Mouse (Mus musculus) heart, embryonic 15.5 days (tissue): ENCODE results near the gene Fam118b. TPM values are rescaled to one million over a fixed set of nuclear protein-coding genes. Genes with fewer than 3 reads are reported as not detected.

ENCODE experiments used
- ATAC-seq: fragments of 200-750 bp; cut with Nextera tagmentation; replicated peaks from 2 replicates; pipeline ENCODE4 v1.8.0; 2017; ENCODE audit warnings: low read depth, moderate TSS enrichment; ENCODE audit not compliant: insufficient number of reproducible peaks, insufficient read depth, low FRiP score
- H3K27ac ChIP-seq: fragments of 300-500 bp; sonication (generic); 2 replicates; pipeline ENCODE4 v1.5.1; 2015; ENCODE audit warnings: mild to moderate bottlenecking, inconsistent platforms
- H3K27me3 ChIP-seq: fragments of 300-500 bp; sonication (generic); 2 replicates; pipeline ENCODE4 v1.6.1; 2015; ENCODE audit warnings: inconsistent platforms
- H3K36me3 ChIP-seq: fragments of 300-500 bp; sonication (generic); 2 replicates; pipeline ENCODE4 v1.6.1; 2015; ENCODE audit warnings: mild to moderate bottlenecking, inconsistent platforms
- H3K4me1 ChIP-seq: fragments of 300-500 bp; sonication (generic); replicated peaks from 2 replicates; pipeline ENCODE4 v1.6.1; 2015; ENCODE audit warnings: inconsistent platforms
- H3K4me2 ChIP-seq: fragments of 300-500 bp; sonication (generic); 2 replicates; pipeline ENCODE4 v1.6.1; 2015; ENCODE audit warnings: inconsistent platforms, mild to moderate bottlenecking, moderate library complexity
- H3K4me3 ChIP-seq: fragments of 300-500 bp; sonication (generic); 2 replicates; pipeline ENCODE4 v1.5.1; 2015; ENCODE audit warnings: mild to moderate bottlenecking, inconsistent platforms
- H3K9ac ChIP-seq: fragments of 300-500 bp; sonication (generic); 2 replicates; pipeline ENCODE4 v1.6.1; 2015; ENCODE audit warnings: mild to moderate bottlenecking, inconsistent platforms
- H3K9me3 ChIP-seq: fragments of 300-500 bp; sonication (generic); replicated peaks from 2 replicates; pipeline ENCODE4 v1.6.1; 2016; ENCODE audit warnings: inconsistent platforms
- WGBS: fragments of 180-500 bp; shearing (Covaris S2); methylation state at CpG from one replicate; pipeline ENCODE4 v1.1.7; 2015; ENCODE audit warnings: mixed read lengths; 5-methylcytosine and 5-hydroxymethylcytosine counted together
- polyA plus RNA-seq: library from polyadenylated mRNA; unstranded; fragments of >200 nt; fragmentation: Nextera tagmentation; extraction: Ambion mirVana; gene quantifications from 2 replicates; pipeline ENCODE4 v1.2.1, GENCODE M21; 2015

The Fam118b gene
- polyA plus RNA-seq, 1 experiment from 2014 or later: 23.2 TPM

DNA sequence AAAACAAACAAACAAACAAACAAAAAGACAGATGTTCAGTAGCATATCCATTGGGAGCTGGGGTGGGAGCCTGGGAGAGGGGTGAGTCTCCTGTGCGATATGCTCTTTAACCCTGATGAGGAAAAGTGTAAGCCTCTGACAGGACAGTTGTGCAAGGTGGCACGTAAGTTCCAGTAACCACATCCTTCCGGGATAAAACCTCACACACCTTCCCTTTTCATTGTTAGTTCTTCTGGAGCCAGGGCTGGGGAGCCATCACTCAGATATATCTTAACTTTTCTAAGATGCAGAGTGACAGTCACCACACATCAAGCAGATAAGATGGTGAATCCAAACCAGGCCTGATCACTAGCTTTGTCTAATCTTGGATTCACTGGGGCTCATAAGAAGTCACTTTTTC is 73.6 kb downstream of the Fam118b start:
- Histone ChIP-seq H3K9ac (no peak overlapping the region), H3K27me3 (no peaks in the 10 kb centered on the region), H3K4me3 (no peak overlapping the region), H3K4me1 (0 out of 2 replicates have a peak, but pooled peaks cover 2% of the 10 kb centered on the region), H3K27ac (no peak overlapping the region), H3K4me2 (no peak overlapping the region), H3K36me3 (no peaks in the 10 kb centered on the region; the same call in 1 of the 2 replicates), H3K9me3 (no peaks in the 10 kb centered on the region)
- no peak for ATAC-seq
- 88% methylated on average over 3 of the region's 3 CpGs for WGBS

DNA sequence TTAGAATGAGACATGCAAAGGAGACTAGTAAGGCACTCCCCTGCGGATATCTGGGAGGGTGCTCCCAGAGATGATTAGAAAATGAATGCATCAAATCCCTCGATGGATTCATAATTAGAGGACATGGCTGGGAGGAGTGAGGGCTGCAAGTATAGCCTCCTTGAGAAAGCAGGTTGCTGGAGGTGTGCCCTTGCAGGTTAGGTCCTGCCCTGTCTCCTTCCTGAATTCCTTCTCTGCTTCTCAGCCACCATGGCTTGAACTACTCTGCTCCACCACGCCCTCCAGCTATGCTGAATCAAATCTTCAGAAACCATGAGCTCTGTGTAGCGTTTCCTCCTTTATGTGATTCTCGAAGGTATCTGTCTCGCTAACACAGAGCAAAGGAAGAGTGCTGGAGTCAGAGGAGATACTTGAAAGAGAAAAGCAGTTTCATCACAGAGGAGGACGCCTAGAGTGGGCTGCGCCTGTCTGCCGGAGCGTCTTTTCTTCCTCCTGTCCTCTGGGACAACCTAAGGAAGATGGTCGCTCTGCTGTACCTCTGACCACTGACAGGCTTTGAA is 74.5 kb downstream of the Fam118b start:
- ATAC-seq: no peak
- H3K36me3 ChIP-seq: no peaks in the 10 kb centered on the region; the same call in 1 of the 2 replicates
- no peak overlapping the region for H3K27ac ChIP-seq
- no peak overlapping the region for H3K4me3 ChIP-seq
- WGBS: 75% methylated on average over 11 of the region's 11 CpGs
- H3K27me3 ChIP-seq: no peaks in the 10 kb centered on the region
- H3K9ac ChIP-seq: no peak overlapping the region
- no peaks in the 10 kb centered on the region for H3K9me3 ChIP-seq
- H3K4me1 ChIP-seq: 0 out of 2 replicates have a peak, but pooled peaks cover 5% of the 10 kb centered on the region
- no peak overlapping the region for H3K4me2 ChIP-seq

DNA sequence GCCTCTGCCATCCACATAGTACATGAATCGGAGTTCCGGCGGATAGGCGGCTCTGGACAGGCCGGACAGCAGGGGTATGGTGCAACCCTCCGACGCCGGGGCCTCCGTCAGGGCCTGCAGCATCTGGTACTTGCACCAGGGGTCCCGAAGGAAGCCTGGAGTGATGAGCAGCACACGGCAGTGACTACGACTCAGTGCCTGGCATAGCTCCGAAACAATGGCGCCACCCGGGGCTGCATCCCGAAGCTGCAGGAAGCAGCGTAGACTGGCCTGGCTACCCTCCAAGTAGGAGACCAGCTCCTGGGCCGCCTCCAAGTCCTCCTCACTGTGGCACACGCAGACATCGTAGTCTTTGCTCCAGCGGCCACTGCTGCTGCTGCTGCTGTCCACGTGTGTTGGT is 78.9 kb downstream of the Fam118b start:
- Histone ChIP-seq H3K27ac (no peak overlapping the region), H3K4me2 (no peak overlapping the region; the same call in 1 of the 2 replicates), H3K9ac (no peak overlapping the region), H3K4me1 (0 out of 2 replicates have a peak, but pooled peaks cover 5% of the 10 kb centered on the region), H3K9me3 (no peaks in the 10 kb centered on the region), H3K4me3 (no peak overlapping the region), H3K36me3 (peaks cover 6% of the 10 kb centered on the region), H3K27me3 (no peaks in the 10 kb centered on the region)
- peak; percentile 50 for ATAC-seq
- 70% methylated on average over 22 of the region's 22 CpGs for WGBS

DNA sequence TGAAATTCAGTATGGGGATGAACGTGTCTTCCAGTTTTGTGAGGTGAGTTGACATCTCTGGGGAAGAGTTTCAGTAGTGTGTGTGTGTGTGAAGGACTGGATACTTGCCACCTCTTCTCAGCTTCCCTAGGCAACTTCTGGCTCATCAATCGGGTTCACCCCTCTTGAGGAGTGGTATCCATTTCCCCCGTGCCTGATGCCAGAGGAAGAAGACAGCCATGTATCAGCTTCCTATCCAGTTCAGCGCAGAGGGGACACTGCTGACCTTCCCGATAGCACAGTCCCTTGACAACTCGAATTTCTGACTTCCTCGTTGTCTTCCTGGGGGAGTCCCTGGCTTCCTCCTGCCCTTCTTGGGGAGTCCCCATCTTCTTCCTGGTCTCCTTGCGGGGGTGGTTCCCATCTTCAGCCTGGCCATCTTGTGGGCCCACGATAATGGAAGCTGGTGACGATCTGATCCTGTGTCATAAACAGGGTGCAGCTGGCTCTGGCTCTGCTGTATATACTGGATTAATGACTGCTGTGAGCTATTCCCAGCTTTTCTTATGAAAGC is 80.2 kb downstream of the Fam118b start:
- H3K4me3 ChIP-seq: no peak overlapping the region
- no peak for ATAC-seq
- no peaks in the 10 kb centered on the region for H3K27me3 ChIP-seq
- no peaks in the 10 kb centered on the region for H3K9me3 ChIP-seq
- H3K9ac ChIP-seq: no peak overlapping the region
- 81% methylated on average over 10 of the region's 10 CpGs for WGBS
- H3K4me1 ChIP-seq: 0 out of 2 replicates have a peak, but pooled peaks cover 5% of the 10 kb centered on the region
- no peak overlapping the region for H3K27ac ChIP-seq
- no peak overlapping the region for H3K4me2 ChIP-seq
- peaks cover 6% of the 10 kb centered on the region for H3K36me3 ChIP-seq

DNA sequence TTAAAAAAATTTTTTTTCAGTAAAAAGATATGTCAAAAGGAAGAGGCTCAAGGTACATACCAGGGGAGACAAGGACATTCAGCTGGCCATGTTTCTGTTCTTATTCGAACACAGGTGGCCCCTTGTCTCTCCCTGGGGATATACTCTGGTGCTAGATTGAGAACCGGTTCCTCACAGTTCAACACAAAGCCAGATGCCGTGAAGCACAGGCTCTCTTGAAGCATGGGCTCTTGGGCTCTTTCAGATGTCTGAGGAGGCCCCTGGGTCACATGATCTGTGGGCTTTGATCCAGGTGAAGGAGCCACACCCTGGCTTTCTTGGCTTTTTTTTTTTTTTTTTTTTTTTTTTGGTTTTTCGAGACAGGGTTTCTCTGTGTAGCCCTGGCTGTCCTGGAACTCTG is 81.2 kb downstream of the Fam118b start:
- Histone ChIP-seq H3K27me3 (no peaks in the 10 kb centered on the region), H3K9me3 (no peaks in the 10 kb centered on the region), H3K36me3 (peaks cover 6% of the 10 kb centered on the region), H3K9ac (no peak overlapping the region), H3K4me3 (no peak overlapping the region), H3K4me2 (no peak overlapping the region), H3K27ac (no peak overlapping the region), H3K4me1 (0 out of 2 replicates have a peak, but pooled peaks cover 5% of the 10 kb centered on the region)
- 65% methylated on average over 4 of the region's 4 CpGs for WGBS
- no peak for ATAC-seq

DNA sequence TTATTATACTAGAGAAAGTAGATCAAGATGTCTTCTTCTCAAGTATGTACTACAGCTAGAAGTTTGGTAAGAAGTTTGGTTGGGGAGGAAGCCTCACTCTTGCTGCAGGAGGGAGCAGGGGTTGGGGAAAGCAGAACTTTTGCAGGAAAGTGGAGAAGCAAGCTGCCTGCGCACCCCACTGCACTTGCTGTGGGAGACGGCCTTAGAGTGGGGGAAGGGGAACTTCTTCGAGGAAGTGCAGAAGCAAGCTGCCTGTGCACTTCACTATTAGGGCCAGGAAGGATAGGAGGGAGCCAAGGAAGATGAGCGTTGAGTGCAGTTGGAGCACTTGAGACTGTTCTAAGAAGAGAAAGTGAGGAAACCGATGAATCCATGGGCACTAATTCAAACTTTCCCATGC is 84.2 kb downstream of the Fam118b start:
- Histone ChIP-seq H3K36me3 (peaks cover 6% of the 10 kb centered on the region; the same call in 1 of the 2 replicates), H3K9me3 (no peaks in the 10 kb centered on the region), H3K4me2 (no peak overlapping the region), H3K4me3 (no peak overlapping the region), H3K4me1 (no peaks in the 10 kb centered on the region), H3K27me3 (no peaks in the 10 kb centered on the region), H3K27ac (no peak overlapping the region), H3K9ac (no peak overlapping the region)
- WGBS: 60% methylated on average over 5 of the region's 5 CpGs
- no peak for ATAC-seq

DNA sequence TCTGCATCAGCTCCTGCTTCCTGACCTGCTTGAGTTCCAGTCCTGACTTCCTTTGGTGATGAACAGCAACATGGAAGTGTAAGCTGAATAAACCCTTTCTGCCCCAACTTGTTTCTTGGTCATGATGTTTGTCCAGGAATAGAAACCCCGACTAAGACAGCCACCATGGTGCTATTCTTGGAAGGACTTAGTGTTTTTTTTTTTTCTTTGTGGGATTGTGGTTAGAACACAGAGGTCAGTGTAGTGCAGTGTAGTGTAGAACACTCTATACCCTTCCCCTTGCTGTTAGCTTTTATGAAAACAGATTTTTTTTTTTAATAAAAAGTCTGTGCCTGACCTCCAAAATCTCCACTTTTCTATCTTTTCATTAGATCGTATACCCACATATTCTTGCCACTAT is 84.8 kb downstream of the Fam118b start:
- no peak overlapping the region for H3K27ac ChIP-seq
- no peaks in the 10 kb centered on the region for H3K27me3 ChIP-seq
- H3K4me2 ChIP-seq: no peak overlapping the region
- H3K9me3 ChIP-seq: no peaks in the 10 kb centered on the region
- peaks cover 6% of the 10 kb centered on the region; the same call in 1 of the 2 replicates for H3K36me3 ChIP-seq
- no peaks in the 10 kb centered on the region for H3K4me1 ChIP-seq
- H3K4me3 ChIP-seq: no peak overlapping the region
- no peak for ATAC-seq
- H3K9ac ChIP-seq: no peak overlapping the region
- 59% methylated on average over 2 of the region's 2 CpGs for WGBS

DNA sequence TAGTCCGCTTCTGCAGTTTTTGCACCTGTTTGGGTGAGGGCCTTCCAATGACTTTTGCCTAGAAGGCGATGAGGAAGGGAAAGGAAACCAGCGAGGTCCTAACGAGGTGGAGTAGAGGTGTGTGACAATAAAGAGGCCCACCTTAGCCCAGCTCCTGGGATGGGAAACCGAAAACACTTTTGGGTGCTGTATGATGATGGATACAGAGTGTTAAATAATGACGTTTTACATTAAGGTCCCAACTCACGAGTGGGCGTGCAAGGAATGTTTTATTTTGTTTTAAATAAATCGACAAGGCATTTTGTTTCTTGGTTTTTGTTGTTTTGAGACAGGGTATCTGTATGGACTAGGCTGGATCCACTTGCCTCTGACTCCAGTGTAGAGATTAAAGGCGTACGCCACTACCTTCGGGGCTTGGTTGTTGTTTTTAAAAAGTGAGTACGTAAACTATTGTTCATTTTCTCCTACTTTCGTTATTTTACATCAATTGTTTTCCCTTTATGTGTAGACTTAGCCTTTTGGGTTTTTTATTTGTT is 91.4 kb downstream of the Fam118b start:
- Histone ChIP-seq H3K27ac (peak overlapping the region; percentile 96; the same call in 1 of the 2 replicates), H3K36me3 (no peaks in the 10 kb centered on the region), H3K9ac (peak overlapping the region; percentile 74; the same call in 1 of the 2 replicates), H3K27me3 (no peaks in the 10 kb centered on the region), H3K4me3 (peak overlapping the region; percentile 90), H3K4me1 (peaks cover 10% of the 10 kb centered on the region), H3K4me2 (peak overlapping the region; percentile 83), H3K9me3 (no peaks in the 10 kb centered on the region)
- WGBS: 43% methylated on average over 14 of the region's 14 CpGs
- 0 out of 2 replicates have a peak, but pooled peaks have one; percentile 1 for ATAC-seq

DNA sequence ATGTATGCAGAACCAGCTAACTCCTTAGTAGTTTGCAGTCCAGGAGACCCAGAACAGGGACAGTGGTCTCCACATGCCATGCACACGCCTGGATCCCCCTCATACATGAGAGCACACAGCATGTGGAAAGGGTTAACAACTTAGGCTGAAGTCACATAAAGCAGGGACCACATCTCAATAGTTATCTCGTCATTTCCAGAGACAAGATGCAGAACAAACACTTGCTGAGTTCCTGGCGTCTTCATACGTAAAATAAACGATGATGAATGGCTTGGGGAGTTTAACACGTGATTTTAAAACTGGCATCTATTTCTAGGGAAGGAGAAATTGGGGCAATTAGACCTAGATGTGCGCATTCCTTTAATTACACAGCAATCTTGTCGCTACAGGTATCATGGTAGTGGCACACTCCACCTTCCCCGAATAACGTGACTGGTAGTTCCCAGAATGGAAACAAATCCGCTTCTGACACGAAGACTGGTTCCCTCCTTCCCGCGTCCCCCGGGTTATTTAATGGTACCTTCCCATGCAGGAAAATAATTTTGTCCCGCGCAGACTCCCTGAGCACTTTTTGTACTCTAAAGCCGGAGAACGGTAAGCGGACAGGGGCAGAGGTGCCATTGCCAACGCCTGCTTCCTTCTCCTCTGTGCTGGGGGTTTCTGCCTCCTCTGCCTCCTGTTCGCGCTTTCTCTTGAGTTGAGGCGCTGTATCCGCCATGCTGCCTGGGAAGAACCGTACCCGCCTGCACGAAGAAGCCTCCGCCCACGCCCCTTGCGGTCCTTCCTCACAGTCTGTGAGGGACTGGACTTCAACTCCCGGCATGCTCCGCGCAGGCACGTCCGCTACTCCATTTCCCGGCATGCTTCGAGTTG is 92.1 kb downstream of the Fam118b start, which contains the start of gene Dcps:
Dcps (minus strand) TSS at position 811 of the 873 bp plus-strand sequence.
- ATAC-seq: peak; percentile 96
- peaks cover 10% of the 10 kb centered on the region for H3K4me1 ChIP-seq
- H3K27me3 ChIP-seq: no peaks in the 10 kb centered on the region
- H3K9me3 ChIP-seq: no peaks in the 10 kb centered on the region
- H3K9ac ChIP-seq: peak within 1 kb of the TSS; percentile 74
- peaks cover 3% of the 10 kb centered on the region; the same call in 1 of the 2 replicates for H3K36me3 ChIP-seq
- peak within 1 kb of the TSS; percentile 83 for H3K4me2 ChIP-seq
- H3K27ac ChIP-seq: peak within 1 kb of the TSS; percentile 96
- WGBS: under 1% methylated on average over 38 of the region's 38 CpGs
- H3K4me3 ChIP-seq: peak within 1 kb of the TSS; percentile 90

DNA sequence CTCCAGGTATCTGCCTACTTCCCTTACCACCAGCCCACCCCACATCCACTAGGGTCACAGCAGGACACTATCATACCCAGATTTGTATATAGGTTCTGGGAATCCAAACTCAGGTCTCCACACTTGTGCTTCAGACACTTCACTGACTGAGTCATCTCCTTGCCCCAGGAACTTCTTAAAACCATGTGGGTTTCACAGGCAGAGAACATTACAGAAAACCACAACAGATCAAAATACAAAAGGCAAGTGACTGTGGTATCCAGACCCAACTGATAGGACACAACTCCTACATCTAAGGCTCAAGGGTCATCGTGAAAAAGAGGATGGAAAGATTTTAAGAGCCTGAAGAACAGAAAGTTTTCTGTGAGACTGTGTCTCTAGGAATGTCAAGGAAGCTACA is 94.3 kb downstream of the Fam118b start:
- no peak overlapping the region for H3K27ac ChIP-seq
- no peaks in the 10 kb centered on the region for H3K27me3 ChIP-seq
- ATAC-seq: no peak
- H3K4me3 ChIP-seq: no peak overlapping the region
- 80% methylated on average over 1 of the region's 1 CpGs for whole genome bisulfite sequencing
- peaks cover 10% of the 10 kb centered on the region; the same call in 1 of the 2 replicates for H3K36me3 ChIP-seq
- H3K9me3 ChIP-seq: no peaks in the 10 kb centered on the region
- H3K9ac ChIP-seq: no peak overlapping the region
- no peak overlapping the region for H3K4me2 ChIP-seq
- H3K4me1 ChIP-seq: peaks cover 10% of the 10 kb centered on the region

DNA sequence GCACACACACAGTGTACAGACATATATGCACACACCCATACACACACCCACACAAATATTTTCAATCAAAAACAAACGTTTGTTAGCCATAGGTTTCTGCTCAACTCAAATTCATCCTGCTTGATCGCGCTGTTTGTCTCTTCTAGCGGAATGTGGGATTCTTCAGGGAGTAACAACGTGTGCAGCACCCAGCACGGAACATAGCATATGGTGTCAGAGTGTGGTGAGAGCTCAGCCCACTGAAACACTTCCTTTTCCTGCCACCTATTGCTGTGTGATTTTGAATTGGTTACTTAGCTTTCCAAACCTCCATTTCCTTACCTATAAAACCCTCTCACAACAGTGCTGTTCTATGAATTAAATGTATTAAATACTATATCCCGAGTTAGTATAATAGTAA is 97.5 kb downstream of the Fam118b start:
- Histone ChIP-seq H3K27me3 (no peaks in the 10 kb centered on the region), H3K9me3 (no peaks in the 10 kb centered on the region), H3K36me3 (peaks cover 10% of the 10 kb centered on the region; the same call in 1 of the 2 replicates), H3K4me3 (no peak overlapping the region), H3K9ac (no peak overlapping the region), H3K27ac (no peak overlapping the region), H3K4me1 (peaks cover 4% of the 10 kb centered on the region; the same call in 1 of the 2 replicates), H3K4me2 (no peak overlapping the region)
- WGBS: 88% methylated on average over 7 of the region's 7 CpGs
- ATAC-seq: no peak
